Mouse (Mus musculus) heart, embryonic 11.5 days (tissue): ENCODE data around the gene Mgam. TPM values are rescaled to one million over a fixed set of nuclear protein-coding genes. Genes with fewer than 3 reads are reported as not detected.

ENCODE experiments used
- ATAC-seq: fragments of 200-750 bp; cut with Nextera tagmentation; replicated peaks from 2 replicates; pipeline ENCODE4 v1.8.0; 2017; ENCODE audit warnings: moderate library complexity; ENCODE audit not compliant: insufficient number of reproducible peaks, low FRiP score, low TSS enrichment
- H3K27ac ChIP-seq: fragments of 300-500 bp; sonication (generic); 2 replicates; pipeline ENCODE4 v1.5.1; 2014; ENCODE audit warnings: mild to moderate bottlenecking, low read depth, low read length
- H3K27me3 ChIP-seq: fragments of 300-500 bp; sonication (generic); 2 replicates; pipeline ENCODE4 v1.6.1; 2014; ENCODE audit warnings: mild to moderate bottlenecking, low read length, mixed read lengths; ENCODE audit not compliant: control insufficient read depth, insufficient read depth
- H3K36me3 ChIP-seq: fragments of 300-500 bp; sonication (generic); 2 replicates; pipeline ENCODE4 v1.6.1; 2014; ENCODE audit warnings: mild to moderate bottlenecking, low read length, moderate library complexity, mixed read lengths; ENCODE audit not compliant: control insufficient read depth, insufficient read depth
- H3K4me1 ChIP-seq: fragments of 300-500 bp; sonication (generic); 2 replicates; pipeline ENCODE4 v1.6.1; 2014; ENCODE audit warnings: low read length; ENCODE audit not compliant: control insufficient read depth, insufficient read depth
- H3K4me2 ChIP-seq: fragments of 300-500 bp; sonication (generic); 2 replicates; pipeline ENCODE4 v1.6.1; 2014; ENCODE audit warnings: mild to moderate bottlenecking, moderate library complexity
- H3K4me3 ChIP-seq: fragments of 300-500 bp; sonication (generic); 2 replicates; pipeline ENCODE4 v1.5.1; 2014; ENCODE audit warnings: low read depth, low read length
- H3K9ac ChIP-seq: fragments of 300-500 bp; sonication (generic); 2 replicates; pipeline ENCODE4 v1.6.1; 2014; ENCODE audit warnings: mild to moderate bottlenecking, low read depth, low read length, moderate library complexity
- H3K9me3 ChIP-seq: fragments of 300-500 bp; sonication (generic); replicated peaks from 2 replicates; pipeline ENCODE4 v1.6.1; 2016; ENCODE audit warnings: low read length; ENCODE audit not compliant: control insufficient read depth
- WGBS: fragments of 180-500 bp; shearing (Covaris S2); extraction: QIAGEN DNeasy Blood & Tissue Kit; methylation state at CpG from one replicate; pipeline ENCODE4 v1.1.7; 2014; ENCODE audit not compliant: insufficient replicate concordance; 5-methylcytosine and 5-hydroxymethylcytosine counted together
- polyA plus RNA-seq: library from polyadenylated mRNA; unstranded; fragments of >200 nt; fragmentation: Nextera tagmentation; extraction: Ambion mirVana; gene quantifications from 2 replicates; pipeline ENCODE4 v1.2.1, GENCODE M21; 2014

The Mgam gene
- polyA plus RNA-seq, 1 experiment from 2014 or later: 0.06 TPM

GRCm38 (mm10) chr6:40613260-40613852 lies 15.3 kb upstream of the Mgam start, which contains the start of gene Tas2r138:
Tas2r138 (minus strand) TSS chr6:40613310.
- no peaks in the 10 kb centered on the region for H3K4me1 ChIP-seq
- no peak within 1 kb of the TSS for H3K4me2 ChIP-seq
- no peak within 1 kb of the TSS for H3K9ac ChIP-seq
- 78% methylated on average over 4 of the region's 4 CpGs for WGBS
- H3K36me3 ChIP-seq: no peaks in the 10 kb centered on the region
- H3K27ac ChIP-seq: no peak within 1 kb of the TSS
- ATAC-seq: no peak
- no peak within 1 kb of the TSS for H3K4me3 ChIP-seq
- no peaks in the 10 kb centered on the region for H3K9me3 ChIP-seq
- H3K27me3 ChIP-seq: no peaks in the 10 kb centered on the region

GRCm38 (mm10) chr6:40617965-40618364 lies 10.7 kb upstream of the Mgam start:
- no peak overlapping the region for H3K9ac ChIP-seq
- H3K4me1 ChIP-seq: no peaks in the 10 kb centered on the region
- H3K36me3 ChIP-seq: no peaks in the 10 kb centered on the region
- no peak overlapping the region for H3K4me3 ChIP-seq
- H3K27ac ChIP-seq: no peak overlapping the region
- no peaks in the 10 kb centered on the region for H3K27me3 ChIP-seq
- 15% methylated on average over 2 of the region's 2 CpGs for WGBS
- no peak; the same call in 1 of the 2 replicates for ATAC-seq
- H3K4me2 ChIP-seq: no peak overlapping the region
- no peaks in the 10 kb centered on the region for H3K9me3 ChIP-seq

- WGBS: 65% methylated on average over 1 of the region's 1 CpGs
- Histone ChIP-seq H3K4me3 (no peak overlapping the region), H3K27me3 (no peaks in the 10 kb centered on the region), H3K27ac (no peak overlapping the region), H3K9me3 (no peaks in the 10 kb centered on the region), H3K4me2 (no peak overlapping the region), H3K9ac (no peak overlapping the region), H3K4me1 (no peaks in the 10 kb centered on the region), H3K36me3 (no peaks in the 10 kb centered on the region)
- no peak for ATAC-seq
These were observed 2.5 kb upstream of the Mgam start for GRCm38 (mm10) chr6:40626111-40626510.

GRCm38 (mm10) chr6:40634640-40635071 lies 6.0 kb downstream of the Mgam start:
- Histone ChIP-seq H3K4me3 (no peak overlapping the region), H3K27me3 (no peaks in the 10 kb centered on the region), H3K4me1 (no peaks in the 10 kb centered on the region), H3K27ac (no peak overlapping the region), H3K4me2 (no peak overlapping the region), H3K9me3 (no peaks in the 10 kb centered on the region), H3K9ac (no peak overlapping the region), H3K36me3 (no peaks in the 10 kb centered on the region)
- ATAC-seq: no peak
- WGBS: 72% methylated on average over 1 of the region's 1 CpGs

DNA sequence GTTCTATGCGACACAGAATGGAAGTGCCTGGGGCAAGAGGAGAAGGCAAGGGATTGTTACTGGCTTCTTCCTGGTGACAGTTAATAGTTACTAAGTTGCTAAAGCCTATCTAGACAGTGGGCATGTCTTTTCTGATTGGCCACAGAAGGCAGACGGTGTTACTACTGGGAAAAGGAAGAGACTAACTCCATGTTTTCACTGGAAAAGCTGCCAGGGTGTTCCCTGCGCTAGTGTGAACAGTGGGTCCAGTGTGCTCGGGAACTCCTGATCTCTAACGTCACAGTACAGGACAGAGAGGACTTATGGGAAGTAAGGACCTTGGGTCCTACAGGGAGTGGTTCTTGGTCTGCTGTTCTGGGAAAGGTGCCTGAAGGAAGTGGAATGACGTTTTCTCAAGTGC lies 6.9 kb downstream of the Mgam start:
- WGBS: 74% methylated on average over 6 of the region's 6 CpGs
- no peaks in the 10 kb centered on the region for H3K27me3 ChIP-seq
- no peak overlapping the region for H3K4me2 ChIP-seq
- H3K4me3 ChIP-seq: no peak overlapping the region
- no peak overlapping the region for H3K9ac ChIP-seq
- H3K9me3 ChIP-seq: no peaks in the 10 kb centered on the region
- H3K36me3 ChIP-seq: no peaks in the 10 kb centered on the region
- no peaks in the 10 kb centered on the region for H3K4me1 ChIP-seq
- no peak overlapping the region for H3K27ac ChIP-seq
- no peak for ATAC-seq

- H3K4me2 ChIP-seq: no peak overlapping the region
- no peak overlapping the region for H3K9ac ChIP-seq
- WGBS: 93% methylated on average over 5 of the region's 5 CpGs
- no peaks in the 10 kb centered on the region for H3K36me3 ChIP-seq
- H3K9me3 ChIP-seq: no peaks in the 10 kb centered on the region
- H3K4me1 ChIP-seq: no peaks in the 10 kb centered on the region
- ATAC-seq: no peak
- H3K27me3 ChIP-seq: no peaks in the 10 kb centered on the region
- no peak overlapping the region for H3K4me3 ChIP-seq
- H3K27ac ChIP-seq: no peak overlapping the region
These were observed 9.1 kb downstream of the Mgam start for GRCm38 (mm10) chr6:40637755-40638154.

DNA sequence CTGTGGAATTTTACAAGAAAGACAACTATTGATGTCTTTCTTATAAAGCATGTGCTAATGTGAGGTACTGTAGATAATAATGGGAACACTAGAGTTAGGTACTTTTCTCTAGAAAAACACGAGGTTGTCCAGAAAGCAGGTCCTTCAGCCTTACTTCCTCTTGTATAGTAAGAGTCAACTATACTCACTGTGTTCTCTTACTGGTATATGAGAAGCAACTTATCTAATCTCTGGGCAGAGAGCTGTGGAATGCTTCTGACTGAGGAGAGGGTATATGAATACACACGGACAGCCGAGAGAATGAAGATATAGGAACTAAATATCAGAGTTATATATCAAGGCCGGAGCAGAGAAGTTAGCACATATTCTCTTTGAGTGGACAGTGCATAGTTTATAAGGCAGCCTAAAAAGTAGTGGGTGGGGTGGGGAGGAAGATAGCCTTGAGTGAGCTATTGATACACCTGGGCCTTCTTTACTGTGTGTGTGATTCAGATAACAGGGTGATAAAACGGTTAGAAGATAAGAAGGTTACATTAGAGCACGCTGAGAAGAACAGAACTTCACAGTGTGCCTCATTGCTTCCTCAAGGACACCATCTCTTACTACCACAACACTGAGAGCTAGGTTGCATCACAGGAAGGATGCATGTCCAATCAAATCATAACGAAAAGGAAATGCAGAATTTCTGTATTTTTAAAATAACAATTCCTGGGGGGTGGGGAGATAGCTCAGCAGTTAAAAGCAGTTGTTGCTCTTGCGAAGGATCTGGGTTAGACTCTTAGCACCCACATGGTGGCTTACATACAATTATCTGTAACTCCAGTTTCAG lies 12.3 kb downstream of the Mgam start:
- ATAC-seq: no peak
- WGBS: 61% methylated on average over 8 of the region's 8 CpGs
- Histone ChIP-seq H3K9ac (no peak overlapping the region), H3K27me3 (no peaks in the 10 kb centered on the region), H3K27ac (no peak overlapping the region), H3K4me1 (no peaks in the 10 kb centered on the region), H3K4me3 (no peak overlapping the region), H3K4me2 (no peak overlapping the region), H3K36me3 (no peaks in the 10 kb centered on the region), H3K9me3 (no peaks in the 10 kb centered on the region)

GRCm38 (mm10) chr6:40645701-40646100 lies 17.1 kb downstream of the Mgam start:
- Histone ChIP-seq H3K4me2 (no peak overlapping the region), H3K9me3 (no peaks in the 10 kb centered on the region), H3K4me3 (no peak overlapping the region), H3K9ac (no peak overlapping the region), H3K27me3 (no peaks in the 10 kb centered on the region), H3K27ac (no peak overlapping the region), H3K36me3 (no peaks in the 10 kb centered on the region), H3K4me1 (no peaks in the 10 kb centered on the region)
- WGBS: 76% methylated on average over 8 of the region's 8 CpGs
- ATAC-seq: no peak
